Mouse (Mus musculus): ENCODE measurements around the gene Ntn5.

DNA sequence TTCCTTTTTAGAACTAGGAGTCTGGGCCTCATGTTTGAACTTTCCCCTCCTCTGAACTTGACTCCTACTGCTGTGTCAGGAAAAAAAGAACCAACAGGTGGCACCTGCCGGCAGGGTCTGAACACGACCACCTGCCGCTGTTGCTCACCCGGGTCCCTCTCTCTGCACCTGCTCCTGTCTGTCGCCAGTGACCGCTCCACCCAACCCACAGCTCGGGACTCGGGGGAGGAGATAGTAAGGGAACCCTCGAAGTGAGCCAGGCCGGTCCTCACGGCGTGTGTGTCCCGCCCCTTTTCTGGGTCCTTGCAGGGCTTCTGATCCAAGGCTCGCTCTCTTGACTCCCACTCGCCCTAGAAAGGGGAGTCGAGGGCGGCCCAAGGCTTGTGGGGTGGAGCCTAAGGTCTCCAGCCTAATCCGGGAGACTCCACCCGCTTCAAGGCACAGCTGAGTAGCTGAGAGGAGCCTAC lies 44.2 kb upstream of the Ntn5 start, which contains the start of gene Mamstr:
- TF ChIP-seq CTCF (IDR thresholded peaks at IDR 0.05) (no peak), EP300 (IDR thresholded peaks at IDR 0.05; ENCODE audit: insufficient read depth, low read depth, low read length) (no peak), POLR2A (IDR thresholded peaks at IDR 0.05; ENCODE audit: insufficient read depth, low read depth, low read length) (no peak)
